Mouse (Mus musculus) CD4-positive, CD25-positive, alpha-beta regulatory T cell, adult 4 months (primary cell): ENCODE data around the gene Srprb. TPM values are rescaled to one million over a fixed set of nuclear protein-coding genes. Genes with fewer than 3 reads are reported as not detected.

Experiments used
- ATAC-seq: one replicate; pipeline ENCODE4 v1.8.0; 2017
- polyA plus RNA-seq, 2 experiments: library from polyadenylated mRNA; unstranded; fragments of 100-300 nt; shearing (Covaris generic); gene quantifications; one replicate each; pipeline ENCODE4 v1.2.1; 2017

The Srprb gene
- polyA plus RNA-seq, 2 experiments from 2014 or later: 33.7 to 43.1 TPM

DNA sequence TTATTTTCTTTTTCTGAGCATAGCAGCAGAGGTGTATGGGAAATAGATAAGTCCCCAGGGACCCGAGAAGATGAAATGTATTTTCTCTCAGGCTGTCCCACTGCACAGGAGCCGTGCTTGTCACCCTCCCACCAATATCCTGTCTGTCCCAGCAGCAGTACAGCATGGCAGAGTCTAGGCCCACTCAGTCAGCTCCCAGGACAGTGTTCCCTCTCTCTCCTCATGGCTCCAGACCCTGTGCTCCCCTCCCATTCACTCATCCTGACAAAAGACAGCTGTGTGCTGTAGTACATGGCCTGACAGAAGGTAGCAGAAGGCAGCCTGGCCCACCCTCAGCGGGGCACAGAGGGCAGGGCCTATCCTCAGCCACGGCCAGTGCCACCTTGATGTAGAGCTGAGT is 58.1 kb downstream of the Srprb start:
- ATAC-seq: no peak

DNA sequence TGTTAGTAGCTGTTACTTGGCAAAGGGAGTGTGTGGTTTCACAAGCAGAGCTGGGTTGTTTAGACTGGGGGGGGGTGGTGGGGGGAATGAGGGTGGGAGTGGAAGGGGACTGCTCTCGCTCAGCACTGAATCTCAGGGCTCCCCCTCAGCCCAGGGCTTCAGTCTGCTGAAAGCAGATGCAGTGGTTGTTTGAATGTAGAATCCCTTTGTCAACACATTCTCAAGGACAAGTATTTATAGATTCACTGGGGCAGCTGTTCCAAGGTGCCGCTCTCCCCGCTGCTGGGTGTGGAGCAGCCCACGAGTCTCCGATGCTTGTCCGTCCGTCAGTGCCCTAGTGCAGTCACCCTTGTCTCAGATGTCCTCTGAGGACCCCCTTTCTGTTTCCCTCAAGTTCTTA is 60.7 kb downstream of the Srprb start:
- ATAC-seq: no peak

DNA sequence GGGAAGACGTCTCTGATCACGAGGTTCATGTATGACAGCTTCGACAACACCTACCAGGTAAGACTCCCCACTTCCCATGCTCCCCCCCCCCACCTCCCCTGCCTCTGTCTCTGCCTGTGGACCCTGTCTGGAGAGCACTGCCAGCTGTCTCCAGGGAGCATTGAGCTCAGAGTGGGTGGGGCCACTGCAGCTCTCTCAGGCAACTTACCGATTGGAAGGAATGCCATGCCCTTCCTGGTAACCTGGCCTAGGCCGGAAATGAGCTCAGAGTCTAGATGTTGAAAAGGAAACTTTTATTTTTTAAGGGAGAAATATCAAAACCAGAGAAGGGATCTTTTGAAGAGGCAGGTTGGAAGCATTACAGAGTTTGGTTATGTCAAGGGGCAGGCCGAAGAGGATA is 61.6 kb downstream of the Srprb start:
- no peak for ATAC-seq

DNA sequence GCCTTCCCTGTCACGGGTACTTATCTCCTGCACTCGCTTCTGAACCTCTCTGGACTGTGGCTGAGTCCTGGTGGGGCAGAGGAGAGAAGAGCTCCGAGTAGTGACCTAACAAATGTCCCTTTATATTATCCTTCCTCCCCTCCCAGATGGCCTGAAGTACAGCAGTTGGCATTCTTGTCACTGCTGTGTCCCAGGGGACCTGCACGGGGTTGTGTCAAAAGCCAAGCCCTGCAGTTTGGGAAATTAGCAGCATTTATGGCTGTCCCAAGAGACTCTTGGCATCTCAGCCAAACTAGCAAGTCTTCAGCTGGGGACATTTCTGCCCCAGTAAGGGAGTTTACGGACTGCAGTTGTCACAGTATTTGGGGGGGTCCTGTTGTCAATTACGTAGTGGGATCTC is 62.5 kb downstream of the Srprb start:
- no peak for ATAC-seq

Other genes starting within 250 kb of the Srprb start
- gene Slco2a1, start 213.4 kb downstream of the Srprb start, polyA plus RNA-seq: under 1 TPM; 0.47 to 0.63 TPM
- gene Rab6b, start 90.3 kb downstream of the Srprb start, polyA plus RNA-seq: 10 to 100 TPM in 1 of 2 experiments, 1 to 10 TPM in 1; 9.8 to 13.3 TPM
- gene Gm20425, start 28.2 kb upstream of the Srprb start, polyA plus RNA-seq: 1 to 10 TPM; 1.5 to 4.2 TPM
- 1 to 10 TPM; 3.0 to 5.8 TPM for gene Trf, start 28.3 kb upstream of the Srprb start, polyA plus RNA-seq
- not detected for gene 1300017J02Rik, start 102.9 kb upstream of the Srprb start, polyA plus RNA-seq
- 10 to 100 TPM; 25.0 to 27.5 TPM for gene Topbp1, start 103.1 kb upstream of the Srprb start, polyA plus RNA-seq
- gene Cdv3, start 163.7 kb upstream of the Srprb start, polyA plus RNA-seq: 100 to 1,000 TPM in 1 of 2 experiments, 10 to 100 TPM in 1; 97.5 to 227 TPM